Mouse (Mus musculus) liver, embryonic 16.5 days (tissue): ENCODE results near the gene Slc7a11. TPM values are rescaled to one million over a fixed set of nuclear protein-coding genes. Genes with fewer than 3 reads are reported as not detected.

Source experiments
- ATAC-seq: fragments of 200-750 bp; cut with Nextera tagmentation; 2 replicates; pipeline ENCODE4 v1.8.0; 2017; ENCODE audit warnings: low read depth, mild to moderate bottlenecking, moderate number of reproducible peaks, moderate library complexity
- H3K27ac ChIP-seq: fragments of 300-500 bp; sonication (generic); 2 replicates; pipeline ENCODE4 v1.5.1; 2014; ENCODE audit warnings: mild to moderate bottlenecking, low read length
- H3K27me3 ChIP-seq: fragments of 300-500 bp; sonication (generic); 2 replicates; pipeline ENCODE4 v1.6.1; 2014; ENCODE audit warnings: low read depth, low read length, mixed read lengths; ENCODE audit not compliant: control insufficient read depth, insufficient read depth
- H3K36me3 ChIP-seq: fragments of 300-500 bp; sonication (generic); 2 replicates; pipeline ENCODE4 v1.6.1; 2014; ENCODE audit warnings: mild to moderate bottlenecking; ENCODE audit not compliant: control insufficient read depth, insufficient read depth
- H3K4me1 ChIP-seq: fragments of 300-500 bp; sonication (generic); 2 replicates; pipeline ENCODE4 v1.6.1; 2014; ENCODE audit warnings: low read depth, low read length, mixed read lengths; ENCODE audit not compliant: control insufficient read depth
- H3K4me2 ChIP-seq: fragments of 300-500 bp; sonication (generic); 2 replicates; pipeline ENCODE4 v1.6.1; 2014; ENCODE audit warnings: low read depth, low read length, mixed read lengths
- H3K4me3 ChIP-seq: fragments of 300-500 bp; sonication (generic); 2 replicates; pipeline ENCODE4 v1.5.1; 2014; ENCODE audit warnings: low read depth, mild to moderate bottlenecking, low read length
- H3K9ac ChIP-seq: fragments of 300-500 bp; sonication (generic); 2 replicates; pipeline ENCODE4 v1.6.1; 2014; ENCODE audit warnings: low read depth, low read length
- H3K9me3 ChIP-seq: fragments of 300-500 bp; sonication (generic); replicated peaks from 2 replicates; pipeline ENCODE4 v1.6.1; 2016; ENCODE audit warnings: low read length; ENCODE audit not compliant: control insufficient read depth
- WGBS: fragments of 180-500 bp; shearing (Covaris S2); extraction: QIAGEN DNeasy Blood & Tissue Kit; methylation state at CpG from one replicate; pipeline ENCODE4 v1.1.7; 2014; ENCODE audit not compliant: insufficient replicate concordance; 5-methylcytosine and 5-hydroxymethylcytosine counted together
- polyA plus RNA-seq: library from polyadenylated mRNA; unstranded; fragments of >200 nt; fragmentation: Nextera tagmentation; extraction: Ambion mirVana; gene quantifications from 2 replicates; pipeline ENCODE4 v1.2.1, GENCODE M21; 2015

The Slc7a11 gene
- polyA plus RNA-seq, 1 experiment from 2014 or later, result 0.26 TPM

- Histone ChIP-seq H3K4me3 (no peak overlapping the region), H3K9me3 (no peaks in the 10 kb centered on the region), H3K4me1 (no peaks in the 10 kb centered on the region), H3K36me3 (no peaks in the 10 kb centered on the region), H3K4me2 (no peak overlapping the region), H3K27ac (no peak overlapping the region), H3K27me3 (no peaks in the 10 kb centered on the region), H3K9ac (no peak overlapping the region)
- ATAC-seq, result no peak
- 64% methylated on average over 4 of the region's 4 CpGs for WGBS
Measured at GRCm38 (mm10) chr3:50014396-50014795, 429.0 kb downstream of the Slc7a11 start.

GRCm38 (mm10) chr3:50012012-50012411 lies 431.4 kb downstream of the Slc7a11 start:
- H3K27me3 ChIP-seq, result no peaks in the 10 kb centered on the region
- H3K36me3 ChIP-seq, result no peaks in the 10 kb centered on the region
- H3K27ac ChIP-seq, result no peak overlapping the region
- no peaks in the 10 kb centered on the region for H3K9me3 ChIP-seq
- no peak overlapping the region for H3K4me3 ChIP-seq
- H3K9ac ChIP-seq, result no peak overlapping the region
- no peak overlapping the region for H3K4me2 ChIP-seq
- 41% methylated on average over 3 of the region's 3 CpGs for WGBS
- H3K4me1 ChIP-seq, result no peaks in the 10 kb centered on the region
- no peak for ATAC-seq

- H3K27ac ChIP-seq, result no peak overlapping the region
- H3K27me3 ChIP-seq, result no peaks in the 10 kb centered on the region
- no peaks in the 10 kb centered on the region for H3K4me1 ChIP-seq
- H3K4me3 ChIP-seq, result no peak overlapping the region
- H3K9me3 ChIP-seq, result no peaks in the 10 kb centered on the region
- no peak overlapping the region for H3K4me2 ChIP-seq
- H3K9ac ChIP-seq, result no peak overlapping the region
- WGBS, result 31% methylated on average over 5 of the region's 5 CpGs
- no peaks in the 10 kb centered on the region for H3K36me3 ChIP-seq
- no peak for ATAC-seq
Measured at GRCm38 (mm10) chr3:50003970-50004683, 439.3 kb downstream of the Slc7a11 start.

GRCm38 (mm10) chr3:50002067-50002466 lies 441.3 kb downstream of the Slc7a11 start:
- H3K27me3 ChIP-seq, result no peaks in the 10 kb centered on the region
- H3K4me1 ChIP-seq, result no peaks in the 10 kb centered on the region
- H3K4me3 ChIP-seq, result no peak overlapping the region
- H3K9ac ChIP-seq, result no peak overlapping the region
- no peak overlapping the region for H3K4me2 ChIP-seq
- no peaks in the 10 kb centered on the region for H3K36me3 ChIP-seq
- no peaks in the 10 kb centered on the region for H3K9me3 ChIP-seq
- ATAC-seq, result no peak
- no peak overlapping the region for H3K27ac ChIP-seq

- Histone ChIP-seq H3K9ac (no peak overlapping the region), H3K4me1 (no peaks in the 10 kb centered on the region), H3K9me3 (no peaks in the 10 kb centered on the region), H3K4me3 (no peak overlapping the region), H3K36me3 (no peaks in the 10 kb centered on the region), H3K27ac (no peak overlapping the region), H3K4me2 (no peak overlapping the region), H3K27me3 (no peaks in the 10 kb centered on the region)
- 35% methylated on average over 1 of the region's 1 CpGs for WGBS
- ATAC-seq, result no peak
Measured at GRCm38 (mm10) chr3:50001635-50002034, 441.8 kb downstream of the Slc7a11 start.

GRCm38 (mm10) chr3:49992891-49993290 lies 450.5 kb downstream of the Slc7a11 start:
- 29% methylated on average over 1 of the region's 1 CpGs for WGBS
- H3K9me3 ChIP-seq, result no peaks in the 10 kb centered on the region
- no peak overlapping the region for H3K4me2 ChIP-seq
- H3K9ac ChIP-seq, result no peak overlapping the region
- H3K4me1 ChIP-seq, result no peaks in the 10 kb centered on the region
- no peak overlapping the region for H3K4me3 ChIP-seq
- H3K27me3 ChIP-seq, result no peaks in the 10 kb centered on the region
- ATAC-seq, result no peak
- no peak overlapping the region for H3K27ac ChIP-seq
- no peaks in the 10 kb centered on the region for H3K36me3 ChIP-seq

- no peaks in the 10 kb centered on the region for H3K9me3 ChIP-seq
- 65% methylated on average over 2 of the region's 2 CpGs for WGBS
- no peaks in the 10 kb centered on the region for H3K27me3 ChIP-seq
- no peak overlapping the region for H3K9ac ChIP-seq
- no peak overlapping the region for H3K4me3 ChIP-seq
- no peaks in the 10 kb centered on the region for H3K4me1 ChIP-seq
- H3K36me3 ChIP-seq, result no peaks in the 10 kb centered on the region
- H3K4me2 ChIP-seq, result no peak overlapping the region
- ATAC-seq, result no peak
- no peak overlapping the region for H3K27ac ChIP-seq
Measured at GRCm38 (mm10) chr3:49987236-49987635, 456.2 kb downstream of the Slc7a11 start.

- ATAC-seq, result no peak
- no peaks in the 10 kb centered on the region for H3K9me3 ChIP-seq
- no peak overlapping the region for H3K4me2 ChIP-seq
- 50% methylated on average over 3 of the region's 3 CpGs for WGBS
- H3K9ac ChIP-seq, result no peak overlapping the region
- no peak overlapping the region for H3K27ac ChIP-seq
- no peak overlapping the region for H3K4me3 ChIP-seq
- no peaks in the 10 kb centered on the region for H3K4me1 ChIP-seq
- no peaks in the 10 kb centered on the region for H3K36me3 ChIP-seq
- H3K27me3 ChIP-seq, result no peaks in the 10 kb centered on the region
Measured at GRCm38 (mm10) chr3:49984795-49985194, 458.6 kb downstream of the Slc7a11 start.

GRCm38 (mm10) chr3:49983429-49984268 lies 459.8 kb downstream of the Slc7a11 start:
- H3K9me3 ChIP-seq, result no peaks in the 10 kb centered on the region
- ATAC-seq, result no peak
- 59% methylated on average over 4 of the region's 4 CpGs for WGBS
- H3K27me3 ChIP-seq, result no peaks in the 10 kb centered on the region
- no peaks in the 10 kb centered on the region for H3K36me3 ChIP-seq
- no peak overlapping the region for H3K4me2 ChIP-seq
- no peak overlapping the region for H3K4me3 ChIP-seq
- no peaks in the 10 kb centered on the region for H3K4me1 ChIP-seq
- no peak overlapping the region for H3K9ac ChIP-seq
- no peak overlapping the region for H3K27ac ChIP-seq
